Mouse (Mus musculus): ENCODE results near the gene Evx2. TPM values are rescaled to one million over a fixed set of nuclear protein-coding genes. Genes with fewer than 3 reads are reported as not detected.
A peak's percentile ranks its signal among the peaks of the same experiment; 100 is the strongest.

Gene Evx2
- polyA plus RNA-seq, 1 experiment, result not detected

- no peaks in the 10 kb centered on the region for H3K4me1 ChIP-seq (ENCODE audit: control insufficient read depth, insufficient read depth, insufficient read length, low read length)
- H3K27ac ChIP-seq (replicated peaks; ENCODE audit: low read depth, low read length), result no peak within 1 kb of the TSS
- H3K4me3 ChIP-seq (ENCODE audit: insufficient read depth, low read depth, low read length), result peak within 1 kb of the TSS; percentile 41
These were observed 8.5 kb upstream of the Evx2 start, which contains the start of gene Hoxd13 for GRCm38 (mm10) chr2:74667842-74668357. Gene Hoxd13 (plus strand): TSS chr2:74668310.

- no peak overlapping the region for H3K27ac ChIP-seq (replicated peaks; ENCODE audit: low read depth, low read length)
- no peak overlapping the region for H3K4me3 ChIP-seq (ENCODE audit: insufficient read depth, low read depth, low read length)
- no peaks in the 10 kb centered on the region for H3K4me1 ChIP-seq (ENCODE audit: control insufficient read depth, insufficient read depth, insufficient read length, low read length)
These were observed 8.0 kb upstream of the Evx2 start for GRCm38 (mm10) chr2:74667191-74667841.

DNA sequence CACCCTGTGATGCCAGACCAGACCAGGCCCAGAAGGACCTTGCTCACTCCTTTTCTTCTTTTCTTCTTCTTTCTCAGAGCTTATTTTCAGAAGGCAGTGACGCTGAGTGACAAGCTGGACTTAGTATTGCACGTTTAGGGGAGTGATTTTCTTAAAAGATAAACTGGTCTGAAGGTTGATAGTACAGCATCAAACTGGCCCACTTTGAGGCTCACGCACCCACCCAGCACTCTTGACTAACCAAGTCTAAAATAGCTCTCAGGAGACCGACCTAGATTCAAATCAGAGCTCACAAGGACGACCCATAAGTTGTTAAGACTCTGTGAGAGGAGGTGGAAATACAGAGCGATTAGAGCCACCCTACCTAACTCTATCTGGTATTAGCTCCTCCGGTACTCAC is 7.1 kb upstream of the Evx2 start:
- H3K4me1 ChIP-seq (ENCODE audit: control insufficient read depth, insufficient read depth, insufficient read length, low read length), result no peaks in the 10 kb centered on the region
- H3K27ac ChIP-seq (replicated peaks; ENCODE audit: low read depth, low read length), result no peak overlapping the region
- H3K4me3 ChIP-seq (ENCODE audit: insufficient read depth, low read depth, low read length), result no peak overlapping the region

DNA sequence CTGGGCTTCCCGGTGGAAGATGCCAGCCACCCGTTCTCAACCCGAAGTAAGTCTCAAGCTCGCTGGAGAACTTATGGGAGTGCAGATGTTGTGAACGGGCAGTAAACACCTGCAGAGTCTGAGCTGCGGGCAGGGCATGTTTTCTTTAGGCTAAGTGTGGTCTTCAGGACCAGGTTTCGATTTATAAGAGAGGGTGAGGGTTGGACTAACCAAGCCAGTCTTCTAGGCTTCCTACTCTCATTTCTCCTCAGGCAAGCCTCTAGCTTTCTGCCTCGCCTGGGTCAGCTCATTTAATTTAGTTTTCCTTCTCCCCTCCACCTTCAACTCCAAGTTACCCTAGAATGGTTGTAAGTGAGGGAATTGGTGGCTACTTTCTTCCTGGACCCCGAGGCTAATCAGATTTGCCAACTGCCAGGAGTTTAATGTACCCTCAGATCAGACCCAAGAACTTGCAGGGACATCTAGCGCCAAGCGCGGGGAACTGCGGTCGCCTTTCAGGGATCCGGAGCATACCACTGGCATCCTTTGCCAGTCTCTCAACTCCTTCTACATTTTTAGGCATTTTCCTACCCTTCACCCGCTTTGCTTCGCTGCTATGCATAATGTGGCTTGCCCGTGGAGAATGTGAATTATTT is 4.1 kb upstream of the Evx2 start:
- no peak overlapping the region for H3K4me3 ChIP-seq (ENCODE audit: insufficient read depth, low read depth, low read length)
- H3K27ac ChIP-seq (replicated peaks; ENCODE audit: low read depth, low read length), result no peak overlapping the region
- H3K4me1 ChIP-seq (ENCODE audit: control insufficient read depth, insufficient read depth, insufficient read length, low read length), result no peaks in the 10 kb centered on the region

DNA sequence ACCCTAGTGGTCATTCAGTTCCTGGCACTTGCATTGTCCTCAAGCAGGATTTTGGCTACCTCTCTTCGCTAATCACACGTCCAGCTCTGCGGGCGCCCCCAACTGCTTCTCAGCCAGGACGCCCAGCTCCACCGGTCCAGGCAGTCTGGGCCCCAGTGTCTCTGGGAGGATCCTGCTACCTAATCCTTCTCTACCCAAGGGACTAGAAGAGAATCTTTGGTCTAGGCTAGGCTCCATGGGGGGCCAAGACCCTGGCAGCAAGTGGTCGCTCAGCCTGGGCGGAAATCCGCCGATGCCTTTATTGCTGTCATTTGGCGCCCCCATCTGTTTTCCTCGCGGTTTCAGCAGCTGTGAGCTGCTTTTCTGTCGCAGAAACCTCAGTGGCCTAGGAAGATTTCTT is 2.3 kb upstream of the Evx2 start:
- no peak overlapping the region for H3K4me3 ChIP-seq (ENCODE audit: insufficient read depth, low read depth, low read length)

DNA sequence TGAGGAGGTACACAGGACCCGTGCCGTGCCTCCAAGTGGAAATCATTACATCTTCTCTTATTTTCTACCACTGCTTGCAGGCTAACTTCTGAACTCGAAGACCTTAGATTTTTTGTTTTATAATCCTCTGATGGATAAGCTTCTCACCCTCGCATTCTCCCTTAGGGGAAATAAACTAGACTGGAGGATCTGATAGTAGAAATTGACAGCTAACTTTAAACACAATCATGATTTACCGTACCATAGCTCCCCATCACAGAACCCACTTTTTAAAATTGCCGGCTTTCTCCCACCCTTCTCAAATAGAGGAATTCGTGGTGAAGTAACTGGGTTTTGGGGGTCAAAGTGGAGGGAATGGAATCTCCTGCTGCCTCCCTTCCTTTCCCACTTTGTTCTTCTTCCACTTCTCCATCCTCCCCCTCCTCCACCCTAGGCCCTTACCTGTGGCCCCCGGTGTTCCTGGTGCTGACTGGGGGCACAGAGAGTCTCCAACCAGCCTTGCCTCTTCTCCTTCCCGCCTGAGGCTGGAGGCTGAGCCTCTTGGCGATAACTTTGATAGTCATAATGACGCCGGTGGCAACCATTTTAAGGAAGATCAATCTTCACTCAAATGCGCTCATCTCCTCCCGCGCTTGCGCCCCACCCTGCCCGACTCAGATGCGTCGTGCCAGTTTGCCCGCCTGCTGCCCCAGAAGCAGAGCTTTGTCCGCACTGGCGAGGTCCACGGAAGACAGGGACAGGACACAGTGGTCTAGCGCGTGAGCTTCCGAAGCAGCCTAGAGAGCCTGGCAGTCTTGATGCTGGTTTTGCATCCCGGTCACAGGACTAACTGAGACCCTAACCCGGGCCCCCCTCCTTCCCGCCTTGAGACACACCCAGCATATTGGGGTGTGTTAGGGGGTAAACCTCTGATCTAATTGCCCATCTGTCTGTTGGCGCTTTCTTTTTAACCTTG is 1.3 kb upstream of the Evx2 start:
- no peaks in the 10 kb centered on the region for H3K4me1 ChIP-seq (ENCODE audit: control insufficient read depth, insufficient read depth, insufficient read length, low read length)
- no peak overlapping the region for H3K27ac ChIP-seq (replicated peaks; ENCODE audit: low read depth, low read length)
- no peak overlapping the region for H3K4me3 ChIP-seq (ENCODE audit: insufficient read depth, low read depth, low read length)

More for the DNA sequence above, 2.3 kb upstream of the Evx2 start:
- no peaks in the 10 kb centered on the region for H3K4me1 ChIP-seq (ENCODE audit: control insufficient read depth, insufficient read depth, insufficient read length, low read length)
- H3K27ac ChIP-seq (replicated peaks; ENCODE audit: low read depth, low read length), result no peak overlapping the region

GRCm38 (mm10) chr2:74658667-74659371 is 538 bp downstream of the Evx2 start:
- H3K4me3 ChIP-seq (ENCODE audit: insufficient read depth, low read depth, low read length), result no peak overlapping the region

GRCm38 (mm10) chr2:74658024-74658666 is 1.2 kb downstream of the Evx2 start:
- H3K4me3 ChIP-seq (ENCODE audit: insufficient read depth, low read depth, low read length), result no peak overlapping the region
- H3K27ac ChIP-seq (replicated peaks; ENCODE audit: low read depth, low read length), result no peak overlapping the region
- H3K4me1 ChIP-seq (ENCODE audit: control insufficient read depth, insufficient read depth, insufficient read length, low read length), result no peaks in the 10 kb centered on the region

More at GRCm38 (mm10) chr2:74658667-74659371, 538 bp downstream of the Evx2 start:
- no peak overlapping the region for H3K27ac ChIP-seq (replicated peaks; ENCODE audit: low read depth, low read length)
- no peaks in the 10 kb centered on the region for H3K4me1 ChIP-seq (ENCODE audit: control insufficient read depth, insufficient read depth, insufficient read length, low read length)

GRCm38 (mm10) chr2:74657251-74658023 is 1.9 kb downstream of the Evx2 start:
- no peak overlapping the region for H3K4me3 ChIP-seq (ENCODE audit: insufficient read depth, low read depth, low read length)
- no peak overlapping the region for H3K27ac ChIP-seq (replicated peaks; ENCODE audit: low read depth, low read length)
- no peaks in the 10 kb centered on the region for H3K4me1 ChIP-seq (ENCODE audit: control insufficient read depth, insufficient read depth, insufficient read length, low read length)

GRCm38 (mm10) chr2:74656632-74657021 is 2.7 kb downstream of the Evx2 start:
- H3K27ac ChIP-seq (replicated peaks; ENCODE audit: low read depth, low read length), result no peak overlapping the region
- no peaks in the 10 kb centered on the region for H3K4me1 ChIP-seq (ENCODE audit: control insufficient read depth, insufficient read depth, insufficient read length, low read length)
- H3K4me3 ChIP-seq (ENCODE audit: insufficient read depth, low read depth, low read length), result no peak overlapping the region

DNA sequence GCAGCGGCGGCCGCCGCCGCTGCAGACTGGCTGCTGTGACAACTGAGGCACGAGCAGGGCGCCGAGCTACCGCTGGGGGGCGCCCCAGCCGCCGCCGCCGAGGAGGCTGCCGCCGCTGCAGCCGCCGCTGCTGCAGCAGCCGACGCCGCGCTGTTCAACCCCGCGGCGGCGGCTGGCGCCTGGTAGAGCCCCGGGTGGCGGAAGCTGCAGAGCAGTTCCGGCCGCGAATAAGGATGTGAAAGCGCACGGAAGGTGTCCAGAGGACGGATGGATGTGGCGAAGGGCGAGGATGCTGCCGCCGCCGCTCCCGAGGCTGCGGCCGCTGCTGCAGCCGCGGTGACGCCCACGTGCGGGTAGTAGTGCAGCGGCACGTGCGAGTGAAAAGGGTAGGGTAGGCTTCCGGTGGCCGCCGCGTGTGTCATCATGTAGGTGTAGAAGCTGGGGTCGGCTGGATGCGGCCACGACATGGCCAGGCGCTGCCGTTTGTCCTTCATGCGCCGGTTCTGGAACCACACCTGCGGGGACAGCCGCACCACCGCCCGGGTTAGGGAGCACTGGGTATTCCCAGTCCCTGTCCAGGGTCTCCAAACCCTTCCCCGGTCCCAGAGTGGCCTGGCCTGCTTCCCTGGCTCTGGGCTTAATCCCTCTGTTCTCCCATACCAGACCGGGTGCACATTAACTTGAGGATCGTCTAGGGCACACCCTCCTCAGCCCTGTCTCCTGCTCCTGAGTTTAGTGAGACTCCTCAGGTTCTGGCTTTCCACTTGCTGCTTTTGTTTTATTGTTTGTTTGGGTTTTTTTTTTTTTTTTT is 3.3 kb downstream of the Evx2 start:
- H3K4me1 ChIP-seq (ENCODE audit: control insufficient read depth, insufficient read depth, insufficient read length, low read length), result no peaks in the 10 kb centered on the region
- no peak overlapping the region for H3K27ac ChIP-seq (replicated peaks; ENCODE audit: low read depth, low read length)
- no peak overlapping the region for H3K4me3 ChIP-seq (ENCODE audit: insufficient read depth, low read depth, low read length)

- Histone ChIP-seq H3K4me1 (ENCODE audit: control insufficient read depth, insufficient read depth, insufficient read length, low read length) (no peaks in the 10 kb centered on the region), H3K4me3 (ENCODE audit: insufficient read depth, low read depth, low read length) (no peak overlapping the region), H3K27ac (replicated peaks; ENCODE audit: low read depth, low read length) (no peak overlapping the region)
These were observed 4.0 kb downstream of the Evx2 start for GRCm38 (mm10) chr2:74655420-74655781.

DNA sequence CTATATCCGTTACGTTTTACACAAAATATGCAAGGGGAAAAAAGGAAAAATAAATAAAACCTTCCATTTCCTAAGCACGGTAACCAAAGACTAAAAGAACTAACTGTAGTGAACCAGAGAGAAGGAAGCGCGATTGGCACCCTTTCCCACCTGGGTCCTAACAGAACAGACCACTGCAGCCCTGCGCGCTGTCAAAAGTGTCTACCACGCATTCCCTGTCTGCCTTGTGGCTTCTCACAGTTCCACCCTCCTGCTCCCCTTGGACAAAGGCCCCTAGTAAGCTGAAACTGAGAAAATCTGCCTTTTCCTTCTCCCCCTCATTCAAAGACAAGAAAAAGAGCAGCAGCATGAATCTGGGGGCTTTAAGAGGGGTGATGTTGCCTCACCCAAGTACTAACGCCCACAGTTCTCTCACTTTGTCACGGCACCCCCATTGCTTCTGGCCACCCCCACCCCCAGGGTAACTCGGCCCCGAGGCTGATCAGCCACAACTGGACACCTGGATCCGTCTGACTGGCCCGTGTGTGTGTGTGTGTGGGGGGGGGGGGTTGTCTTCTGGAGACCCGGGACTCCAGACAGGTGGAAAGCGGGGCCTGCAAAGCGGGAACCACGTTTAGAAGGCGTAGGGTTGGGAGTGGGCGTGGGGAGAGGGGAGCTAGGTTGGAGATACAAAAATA is 4.5 kb downstream of the Evx2 start:
- Histone ChIP-seq H3K4me1 (ENCODE audit: control insufficient read depth, insufficient read depth, insufficient read length, low read length) (no peaks in the 10 kb centered on the region), H3K4me3 (ENCODE audit: insufficient read depth, low read depth, low read length) (no peak overlapping the region), H3K27ac (replicated peaks; ENCODE audit: low read depth, low read length) (no peak overlapping the region)

Measured in brown adipose tissue, adult 24 weeks (tissue).